Mouse (Mus musculus): ENCODE data around the gene Pla2g2c. TPM values are rescaled to one million over a fixed set of nuclear protein-coding genes. Genes with fewer than 3 reads are reported as not detected.

Pla2g2c gene
- polyA plus RNA-seq, 1 experiment from 2014 or later = 0.25 TPM

GRCm38 (mm10) chr4:138729018-138729703, 4.6 kb downstream of the Pla2g2c start:
- H3K4me1 ChIP-seq (ENCODE audit: insufficient read depth) = peaks cover 18% of the 10 kb centered on the region
- no peak overlapping the region for H3K9ac ChIP-seq
- TF ChIP-seq CTCF (IDR thresholded peaks at IDR 0.05; ENCODE audit: low read depth) = no peak
- DNase-seq (peak; percentile 93), ATAC-seq (ENCODE audit: insufficient read depth) (peak; percentile 80)
- no peaks in the 10 kb centered on the region for H3K36me3 ChIP-seq (ENCODE audit: insufficient read depth)
- H3K9me3 ChIP-seq (ENCODE audit: low read depth, low read length) = no peaks in the 10 kb centered on the region
- H3K4me3 ChIP-seq (ENCODE audit: low read depth, low read length) = no peak overlapping the region
- H3K27ac ChIP-seq (ENCODE audit: low read depth) = no peak overlapping the region
- H3K27me3 ChIP-seq (ENCODE audit: insufficient read depth, low read length) = no peaks in the 10 kb centered on the region
- H3K4me2 ChIP-seq = no peak overlapping the region
- whole genome bisulfite sequencing = 26% methylated on average over 9 of the region's 9 CpGs

GRCm38 (mm10) chr4:138734105-138734504, 9.5 kb downstream of the Pla2g2c start:
- no peak overlapping the region for H3K4me3 ChIP-seq (ENCODE audit: low read depth, low read length)

GRCm38 (mm10) chr4:138734863-138735262, 10.3 kb downstream of the Pla2g2c start:
- no peak overlapping the region for H3K4me2 ChIP-seq
- no peaks in the 10 kb centered on the region for H3K9me3 ChIP-seq (ENCODE audit: low read depth, low read length)
- no peak overlapping the region for H3K27ac ChIP-seq (ENCODE audit: low read depth)
- H3K9ac ChIP-seq = no peak overlapping the region
- no peak overlapping the region for H3K4me3 ChIP-seq (ENCODE audit: low read depth, low read length)
- H3K36me3 ChIP-seq (ENCODE audit: insufficient read depth) = no peaks in the 10 kb centered on the region
- no peak for TF ChIP-seq CTCF (IDR thresholded peaks at IDR 0.05; ENCODE audit: low read depth)
- H3K27me3 ChIP-seq (ENCODE audit: insufficient read depth, low read length) = no peaks in the 10 kb centered on the region
- H3K4me1 ChIP-seq (ENCODE audit: insufficient read depth) = peaks cover 3% of the 10 kb centered on the region; the same call in 1 of the 2 replicates
- 82% methylated on average over 4 of the region's 4 CpGs for WGBS
- ATAC-seq (ENCODE audit: insufficient read depth) (no peak), DNase-seq (no peak)

More at GRCm38 (mm10) chr4:138734105-138734504, 9.5 kb downstream of the Pla2g2c start:
- ATAC-seq (ENCODE audit: insufficient read depth) = no peak
- H3K4me2 ChIP-seq = no peak overlapping the region
- peaks cover 6% of the 10 kb centered on the region; the same call in 1 of the 2 replicates for H3K4me1 ChIP-seq (ENCODE audit: insufficient read depth)
- no peak overlapping the region for H3K9ac ChIP-seq
- DNase-seq = peak; percentile 17
- H3K27ac ChIP-seq (ENCODE audit: low read depth) = no peak overlapping the region
- H3K36me3 ChIP-seq (ENCODE audit: insufficient read depth) = no peaks in the 10 kb centered on the region
- WGBS = 46% methylated on average over 7 of the region's 7 CpGs
- TF ChIP-seq CTCF (IDR thresholded peaks at IDR 0.05; ENCODE audit: low read depth) = no peak
- no peaks in the 10 kb centered on the region for H3K9me3 ChIP-seq (ENCODE audit: low read depth, low read length)
- H3K27me3 ChIP-seq (ENCODE audit: insufficient read depth, low read length) = no peaks in the 10 kb centered on the region

- DNase-seq (peak; percentile 44), ATAC-seq (ENCODE audit: insufficient read depth) (peak; percentile 55)
- Histone ChIP-seq H3K27me3 (ENCODE audit: insufficient read depth, low read length) (no peaks in the 10 kb centered on the region), H3K4me2 (no peak within 1 kb of the TSS), H3K36me3 (ENCODE audit: insufficient read depth) (no peaks in the 10 kb centered on the region), H3K9me3 (ENCODE audit: low read depth, low read length) (no peaks in the 10 kb centered on the region), H3K9ac (no peak within 1 kb of the TSS), H3K27ac (ENCODE audit: low read depth) (no peak within 1 kb of the TSS), H3K4me3 (ENCODE audit: low read depth, low read length) (no peak within 1 kb of the TSS), H3K4me1 (ENCODE audit: insufficient read depth) (peaks cover 3% of the 10 kb centered on the region; the same call in 1 of the 2 replicates)
- 45% methylated on average over 7 of the region's 7 CpGs for WGBS
- TF ChIP-seq CTCF (IDR thresholded peaks at IDR 0.05; ENCODE audit: low read depth) = no peak
These were observed 12.4 kb downstream of the Pla2g2c start, which contains the start of gene Ubxn10 for GRCm38 (mm10) chr4:138737031-138737430. Ubxn10 (minus strand) TSS chr4:138737167.

GRCm38 (mm10) chr4:138739136-138739851, 14.7 kb downstream of the Pla2g2c start:
- no peak overlapping the region for H3K9ac ChIP-seq
- 0 out of 2 replicates have a peak, but pooled peaks cover 3% of the 10 kb centered on the region for H3K4me1 ChIP-seq (ENCODE audit: insufficient read depth)
- H3K27ac ChIP-seq (ENCODE audit: low read depth) = no peak overlapping the region
- no peaks in the 10 kb centered on the region for H3K36me3 ChIP-seq (ENCODE audit: insufficient read depth)
- no peak overlapping the region for H3K4me2 ChIP-seq
- no peak for TF ChIP-seq CTCF (IDR thresholded peaks at IDR 0.05; ENCODE audit: low read depth)
- H3K4me3 ChIP-seq (ENCODE audit: low read depth, low read length) = no peak overlapping the region
- H3K9me3 ChIP-seq (ENCODE audit: low read depth, low read length) = no peaks in the 10 kb centered on the region
- DNase-seq (peak; percentile 42), ATAC-seq (ENCODE audit: insufficient read depth) (peak; percentile 57; the same call in 1 of the 2 replicates)
- H3K27me3 ChIP-seq (ENCODE audit: insufficient read depth, low read length) = no peaks in the 10 kb centered on the region
- 14% methylated on average over 7 of the region's 7 CpGs for WGBS

- no peaks in the 10 kb centered on the region for H3K4me1 ChIP-seq (ENCODE audit: insufficient read depth)
- H3K36me3 ChIP-seq (ENCODE audit: insufficient read depth) = no peaks in the 10 kb centered on the region
- no peaks in the 10 kb centered on the region for H3K27me3 ChIP-seq (ENCODE audit: insufficient read depth, low read length)
- H3K4me2 ChIP-seq = no peak overlapping the region
- H3K9ac ChIP-seq = no peak overlapping the region
- 43% methylated on average over 4 of the region's 4 CpGs for WGBS
- H3K9me3 ChIP-seq (ENCODE audit: low read depth, low read length) = no peaks in the 10 kb centered on the region
- H3K27ac ChIP-seq (ENCODE audit: low read depth) = no peak overlapping the region
- no peak for TF ChIP-seq CTCF (IDR thresholded peaks at IDR 0.05; ENCODE audit: low read depth)
- DNase-seq (peak; percentile 56), ATAC-seq (ENCODE audit: insufficient read depth) (no peak)
- H3K4me3 ChIP-seq (ENCODE audit: low read depth, low read length) = no peak overlapping the region
These were observed 21.3 kb downstream of the Pla2g2c start for GRCm38 (mm10) chr4:138745884-138746283.

GRCm38 (mm10) chr4:138746866-138747265, 22.3 kb downstream of the Pla2g2c start:
- no peak for DNase-seq
- no peak for ATAC-seq (ENCODE audit: insufficient read depth)
- Histone ChIP-seq H3K27ac (ENCODE audit: low read depth) (no peak overlapping the region), H3K9me3 (ENCODE audit: low read depth, low read length) (no peaks in the 10 kb centered on the region), H3K4me2 (no peak overlapping the region), H3K4me1 (ENCODE audit: insufficient read depth) (no peaks in the 10 kb centered on the region), H3K27me3 (ENCODE audit: insufficient read depth, low read length) (no peaks in the 10 kb centered on the region), H3K4me3 (ENCODE audit: low read depth, low read length) (no peak overlapping the region), H3K36me3 (ENCODE audit: insufficient read depth) (no peaks in the 10 kb centered on the region), H3K9ac (no peak overlapping the region)
- WGBS = 85% methylated on average over 9 of the region's 9 CpGs
- TF ChIP-seq CTCF (IDR thresholded peaks at IDR 0.05; ENCODE audit: low read depth) = no peak

All from lung, embryonic 14.5 days (tissue).